Mouse (Mus musculus): ENCODE measurements around the gene Suco. TPM values are rescaled to one million over a fixed set of nuclear protein-coding genes. Genes with fewer than 3 reads are reported as not detected.

The Suco gene
- polyA plus RNA-seq, 3 experiments from 2014 or later, result 29.4 to 39.1 (median 38.9) TPM

GRCm38 (mm10) chr1:161788339-161788738 is 88.1 kb downstream of the Suco start, which contains the start of gene Fasl:
Gene Fasl (minus strand): TSS chr1:161788495.
- ATAC-seq, result peak; percentile 95

- no peak for ATAC-seq
Observed at GRCm38 (mm10) chr1:161782725-161783124, 93.8 kb downstream of the Suco start.

GRCm38 (mm10) chr1:161781594-161781993 is 94.9 kb downstream of the Suco start:
- ATAC-seq, result no peak

- peak; percentile 60 for ATAC-seq
Observed at GRCm38 (mm10) chr1:161779057-161779456, 97.4 kb downstream of the Suco start.

- peak; percentile 78 for ATAC-seq
Observed at GRCm38 (mm10) chr1:161775151-161775550, 101.3 kb downstream of the Suco start.

GRCm38 (mm10) chr1:161771293-161771692 is 105.2 kb downstream of the Suco start:
- no peak for ATAC-seq

GRCm38 (mm10) chr1:161769329-161769728 is 107.2 kb downstream of the Suco start:
- ATAC-seq, result no peak

GRCm38 (mm10) chr1:161767101-161767524 is 109.4 kb downstream of the Suco start:
- peak; percentile 55 for ATAC-seq

GRCm38 (mm10) chr1:161766656-161767055 is 109.8 kb downstream of the Suco start:
- ATAC-seq, result peak; percentile 92

Other genes with a start within 250 kb of the Suco start
- 10 to 100 TPM; 13.0 to 56.3 (median 19.1) TPM for gene Fasl, start 88.2 kb downstream of the Suco start, polyA plus RNA-seq (2017; shearing (Covaris generic))
- 10 to 100 TPM; 27.3 to 31.7 (median 29.8) TPM for gene Pigc, start 92.5 kb upstream of the Suco start, polyA plus RNA-seq (2017; shearing (Covaris generic))
- gene 4930558K02Rik, start 103.0 kb upstream of the Suco start, polyA plus RNA-seq (2017; shearing (Covaris generic)), result not detected

All from inflammation-experienced regulatory T-cells, adult 6 months (primary cell).